Mouse (Mus musculus) neural tube, embryonic 15.5 days (tissue): ENCODE measurements around the gene Vamp5. TPM values are rescaled to one million over a fixed set of nuclear protein-coding genes. Genes with fewer than 3 reads are reported as not detected.

Source experiments
- ATAC-seq: fragments of 200-750 bp; cut with Nextera tagmentation; 2 replicates; pipeline ENCODE4 v1.8.0; 2017; ENCODE audit warnings: mild to moderate bottlenecking, moderate TSS enrichment, moderate library complexity; ENCODE audit not compliant: low FRiP score
- H3K27ac ChIP-seq: fragments of 300-500 bp; sonication (generic); replicated peaks from 2 replicates; pipeline ENCODE4 v1.5.1; 2015; ENCODE audit warnings: mild to moderate bottlenecking, inconsistent platforms
- H3K27me3 ChIP-seq: fragments of 300-500 bp; sonication (generic); replicated peaks from 2 replicates; pipeline ENCODE4 v1.6.1; 2015; ENCODE audit warnings: inconsistent platforms
- H3K36me3 ChIP-seq: fragments of 300-500 bp; sonication (generic); 2 replicates; pipeline ENCODE4 v1.6.1; 2015; ENCODE audit warnings: inconsistent platforms
- H3K4me1 ChIP-seq: fragments of 300-500 bp; sonication (generic); 2 replicates; pipeline ENCODE4 v1.6.1; 2015; ENCODE audit warnings: inconsistent platforms
- H3K4me2 ChIP-seq: fragments of 300-500 bp; sonication (generic); 2 replicates; pipeline ENCODE4 v1.6.1; 2015; ENCODE audit warnings: inconsistent platforms, mild to moderate bottlenecking, moderate library complexity
- H3K4me3 ChIP-seq: fragments of 300-500 bp; sonication (generic); replicated peaks from 2 replicates; pipeline ENCODE4 v1.5.1; 2015; ENCODE audit warnings: mild to moderate bottlenecking, inconsistent platforms
- H3K9ac ChIP-seq: fragments of 300-500 bp; sonication (generic); replicated peaks from 2 replicates; pipeline ENCODE4 v1.6.1; 2015; ENCODE audit warnings: mild to moderate bottlenecking, inconsistent platforms
- H3K9me3 ChIP-seq: fragments of 300-500 bp; sonication (generic); replicated peaks from 2 replicates; pipeline ENCODE4 v1.6.1; 2016; ENCODE audit warnings: inconsistent platforms
- WGBS: fragments of 180-500 bp; shearing (Covaris S2); methylation state at CpG from one replicate; pipeline ENCODE4 v1.1.7; 2015; ENCODE audit warnings: mixed read lengths; 5-methylcytosine and 5-hydroxymethylcytosine counted together
- polyA plus RNA-seq: library from polyadenylated mRNA; unstranded; fragments of >200 nt; fragmentation: Nextera tagmentation; extraction: Ambion mirVana; gene quantifications from 2 replicates; pipeline ENCODE4 v1.2.1, GENCODE M21; 2015

Vamp5 gene
- polyA plus RNA-seq, 1 experiment from 2014 or later: 20.4 TPM

- Histone ChIP-seq H3K4me2 (peak overlapping the region; percentile 86), H3K27me3 (no peaks in the 10 kb centered on the region), H3K4me3 (peak overlapping the region; percentile 71), H3K9me3 (no peaks in the 10 kb centered on the region), H3K9ac (peak overlapping the region; percentile 70), H3K4me1 (peaks cover 47% of the 10 kb centered on the region), H3K36me3 (peaks cover 30% of the 10 kb centered on the region; the same call in 1 of the 2 replicates), H3K27ac (no peak overlapping the region)
- WGBS: 76% methylated on average over 5 of the region's 5 CpGs
- no peak for ATAC-seq
These were observed 19.1 kb downstream of the Vamp5 start for GRCm38 (mm10) chr6:72361121-72361551.

GRCm38 (mm10) chr6:72360599-72360935 lies 19.7 kb downstream of the Vamp5 start:
- no peaks in the 10 kb centered on the region for H3K27me3 ChIP-seq
- ATAC-seq: no peak
- no peak overlapping the region for H3K9ac ChIP-seq
- 62% methylated on average over 7 of the region's 7 CpGs for WGBS
- peaks cover 53% of the 10 kb centered on the region for H3K4me1 ChIP-seq
- H3K27ac ChIP-seq: no peak overlapping the region
- H3K4me2 ChIP-seq: peak overlapping the region; percentile 19; the same call in 1 of the 2 replicates
- H3K4me3 ChIP-seq: no peak overlapping the region
- H3K36me3 ChIP-seq: peaks cover 30% of the 10 kb centered on the region; the same call in 1 of the 2 replicates
- no peaks in the 10 kb centered on the region for H3K9me3 ChIP-seq

GRCm38 (mm10) chr6:72359891-72360598 lies 20.2 kb downstream of the Vamp5 start:
- H3K9me3 ChIP-seq: no peaks in the 10 kb centered on the region
- no peak for ATAC-seq
- no peak overlapping the region for H3K27ac ChIP-seq
- no peaks in the 10 kb centered on the region for H3K27me3 ChIP-seq
- H3K4me2 ChIP-seq: peak overlapping the region; percentile 19; the same call in 1 of the 2 replicates
- no peak overlapping the region for H3K4me3 ChIP-seq
- H3K36me3 ChIP-seq: peaks cover 30% of the 10 kb centered on the region; the same call in 1 of the 2 replicates
- WGBS: 85% methylated on average over 11 of the region's 11 CpGs
- H3K9ac ChIP-seq: no peak overlapping the region
- H3K4me1 ChIP-seq: peaks cover 55% of the 10 kb centered on the region

- ATAC-seq: no peak
- H3K36me3 ChIP-seq: peaks cover 30% of the 10 kb centered on the region; the same call in 1 of the 2 replicates
- H3K27ac ChIP-seq: no peak overlapping the region
- H3K4me2 ChIP-seq: no peak overlapping the region
- H3K4me3 ChIP-seq: no peak overlapping the region
- WGBS: 86% methylated on average over 2 of the region's 2 CpGs
- H3K27me3 ChIP-seq: no peaks in the 10 kb centered on the region
- H3K4me1 ChIP-seq: peaks cover 62% of the 10 kb centered on the region
- H3K9me3 ChIP-seq: no peaks in the 10 kb centered on the region
- H3K9ac ChIP-seq: no peak overlapping the region
These were observed 20.9 kb downstream of the Vamp5 start for GRCm38 (mm10) chr6:72359343-72359742.

GRCm38 (mm10) chr6:72358086-72358764 lies 22.0 kb downstream of the Vamp5 start:
- WGBS: 88% methylated on average over 10 of the region's 10 CpGs
- Histone ChIP-seq H3K4me2 (no peak overlapping the region), H3K27ac (no peak overlapping the region), H3K36me3 (peaks cover 30% of the 10 kb centered on the region; the same call in 1 of the 2 replicates), H3K4me3 (no peak overlapping the region), H3K27me3 (no peaks in the 10 kb centered on the region), H3K9ac (no peak overlapping the region), H3K9me3 (no peaks in the 10 kb centered on the region), H3K4me1 (peaks cover 67% of the 10 kb centered on the region)
- ATAC-seq: no peak

- no peak overlapping the region for H3K4me2 ChIP-seq
- ATAC-seq: no peak
- H3K4me3 ChIP-seq: no peak overlapping the region
- H3K36me3 ChIP-seq: peaks cover 30% of the 10 kb centered on the region; the same call in 1 of the 2 replicates
- H3K4me1 ChIP-seq: peaks cover 64% of the 10 kb centered on the region
- H3K9ac ChIP-seq: no peak overlapping the region
- WGBS: 74% methylated on average over 5 of the region's 5 CpGs
- no peaks in the 10 kb centered on the region for H3K27me3 ChIP-seq
- no peaks in the 10 kb centered on the region for H3K9me3 ChIP-seq
- H3K27ac ChIP-seq: 0 out of 2 replicates have a peak overlapping the region, but pooled peaks have one; percentile 13
These were observed 22.8 kb downstream of the Vamp5 start for GRCm38 (mm10) chr6:72357164-72358079.

GRCm38 (mm10) chr6:72356001-72356532 lies 24.2 kb downstream of the Vamp5 start:
- 34% methylated on average over 8 of the region's 8 CpGs for whole genome bisulfite sequencing

GRCm38 (mm10) chr6:72355066-72355911 lies 25.0 kb downstream of the Vamp5 start, which contains the start of gene Tmem150a:
TSS of gene Tmem150a (plus strand) at chr6:72355447.
- Histone ChIP-seq H3K27me3 (no peaks in the 10 kb centered on the region), H3K4me3 (peak within 1 kb of the TSS; percentile 73), H3K36me3 (peaks cover 32% of the 10 kb centered on the region), H3K27ac (peak within 1 kb of the TSS; percentile 72), H3K9ac (peak within 1 kb of the TSS; percentile 72), H3K9me3 (no peaks in the 10 kb centered on the region), H3K4me1 (peaks cover 56% of the 10 kb centered on the region), H3K4me2 (peak within 1 kb of the TSS; percentile 95)
- under 1% methylated on average over 59 of the region's 71 CpGs for WGBS
- peak; percentile 89 for ATAC-seq

More at GRCm38 (mm10) chr6:72356001-72356532, 24.2 kb downstream of the Vamp5 start:
- Histone ChIP-seq H3K27ac (peak overlapping the region; percentile 72), H3K36me3 (peaks cover 30% of the 10 kb centered on the region; the same call in 1 of the 2 replicates), H3K4me1 (peaks cover 60% of the 10 kb centered on the region), H3K9me3 (no peaks in the 10 kb centered on the region), H3K4me3 (peak overlapping the region; percentile 73), H3K9ac (peak overlapping the region; percentile 72), H3K4me2 (peak overlapping the region; percentile 95), H3K27me3 (no peaks in the 10 kb centered on the region)
- peak; percentile 2; the same call in 1 of the 2 replicates for ATAC-seq

- WGBS: 79% methylated on average over 1 of the region's 1 CpGs
- Histone ChIP-seq H3K9me3 (no peaks in the 10 kb centered on the region), H3K4me3 (no peak overlapping the region), H3K4me2 (peak overlapping the region; percentile 95; the same call in 1 of the 2 replicates), H3K9ac (no peak overlapping the region), H3K4me1 (peaks cover 54% of the 10 kb centered on the region), H3K27ac (no peak overlapping the region), H3K27me3 (no peaks in the 10 kb centered on the region), H3K36me3 (peaks cover 31% of the 10 kb centered on the region)
- ATAC-seq: no peak
These were observed 26.2 kb downstream of the Vamp5 start for GRCm38 (mm10) chr6:72354025-72354424.

GRCm38 (mm10) chr6:72352636-72353405 lies 27.4 kb downstream of the Vamp5 start:
- H3K4me1 ChIP-seq: peaks cover 63% of the 10 kb centered on the region
- 87% methylated on average over 5 of the region's 5 CpGs for WGBS
- no peak overlapping the region for H3K9ac ChIP-seq
- no peak overlapping the region for H3K4me2 ChIP-seq
- H3K4me3 ChIP-seq: no peak overlapping the region
- no peaks in the 10 kb centered on the region for H3K9me3 ChIP-seq
- no peaks in the 10 kb centered on the region for H3K27me3 ChIP-seq
- ATAC-seq: no peak
- no peak overlapping the region for H3K27ac ChIP-seq
- H3K36me3 ChIP-seq: peaks cover 29% of the 10 kb centered on the region
